19 mouse cellular contexts compared by ENCODE assay signal in genomic region chr1:36062826-36063640, GRCm38 (mm10). TPM values are rescaled to one million over a fixed set of nuclear protein-coding genes. Genes with fewer than 3 reads are reported as not detected.
DNase-seq lines count a peak whose midpoint lies in the region; ATAC-seq lines count a peak whose summit lies in the region.
"Had no signal": no experiment of that assay in that cellular context is flagged by ENCODE, and none has a peak within 500 bp of the region (broad histone marks: within the 10 kb centered on the region; RNA-seq: fewer than 3 reads in every experiment).

No protein-coding gene starts in this region.

- H3K36me3 ChIP-seq in liver, embryonic 11.5 days (ENCODE audit: control insufficient read depth, insufficient read depth, low read length) = no peaks in the 10 kb centered on the region
- no peaks in the 10 kb centered on the region for H3K36me3 ChIP-seq in limb, embryonic 15.5 days
- H3K36me3 ChIP-seq: limb, embryonic 12.5 days; stomach, embryonic 15.5 days had no signal

- peaks cover 27% of the 10 kb centered on the region for H3K4me1 ChIP-seq in liver, embryonic 11.5 days (replicated peaks; ENCODE audit: control insufficient read depth, insufficient read depth, low read length)
- H3K4me1 ChIP-seq in limb, embryonic 15.5 days = peaks cover 36% of the 10 kb centered on the region

- no peaks in the 10 kb centered on the region; the same call in 1 of the 2 replicates for H3K27me3 ChIP-seq in liver, embryonic 11.5 days (replicated peaks; ENCODE audit: control insufficient read depth, insufficient read depth, low read length)
- no peaks in the 10 kb centered on the region for H3K27me3 ChIP-seq in limb, embryonic 15.5 days
- H3K27me3 ChIP-seq: stomach, embryonic 15.5 days had no signal

- 76% methylated on average over 9 of the region's 9 CpGs for WGBS in liver, embryonic 11.5 days
- WGBS in limb, embryonic 15.5 days = 74% methylated on average over 9 of the region's 9 CpGs

- DNase-seq in gastrocnemius, postnatal 4 days (ENCODE audit: low spot score in 2 of 2) = peak; percentile 6 to 14
- no peak for DNase-seq in gastrocnemius, adult 18-20 months (ENCODE audit: low spot score)
- DNase-seq in liver, embryonic 11.5 days (ENCODE audit: low spot score) = peak; percentile 28
- no peak for DNase-seq in liver
- DNase-seq in thymus, postnatal 4 days = peak; percentile 3
- no peak for DNase-seq in thymus, postnatal 36 days
- DNase-seq: adrenal gland, postnatal 14 days; B cell, adult 2 months; heart, postnatal 10 days; kidney, postnatal 10 days; liver, postnatal 0 days; lung, postnatal 4 days; retina, postnatal 1 day; thymus, postnatal 25 days had no signal

- H3K4me3 ChIP-seq in liver, embryonic 11.5 days (ENCODE audit: low read depth, low read length) = no peak overlapping the region
- no peak overlapping the region for H3K4me3 ChIP-seq in limb, embryonic 15.5 days
- H3K4me3 ChIP-seq: left cerebral cortex, adult 2 months; limb, embryonic 12.5 days; stomach, embryonic 15.5 days had no signal

- H3K9ac ChIP-seq in liver, embryonic 11.5 days (ENCODE audit: low read depth, low read length) = no peak overlapping the region
- no peak overlapping the region for H3K9ac ChIP-seq in limb, embryonic 15.5 days
- H3K9ac ChIP-seq: limb, embryonic 12.5 days; liver, postnatal 0 days; stomach, embryonic 15.5 days had no signal

- H3K9me3 ChIP-seq in liver, embryonic 11.5 days (ENCODE audit: control insufficient read depth, low read length) = no peaks in the 10 kb centered on the region
- H3K9me3 ChIP-seq in limb, embryonic 15.5 days = no peaks in the 10 kb centered on the region
- H3K9me3 ChIP-seq: limb, embryonic 12.5 days; stomach, embryonic 15.5 days had no signal

- no peak overlapping the region for H3K27ac ChIP-seq in liver, embryonic 11.5 days (ENCODE audit: low read depth, low read length)
- 0 out of 2 replicates have a peak overlapping the region, but pooled peaks have one; percentile 11 for H3K27ac ChIP-seq in limb, embryonic 15.5 days
- H3K27ac ChIP-seq: left cerebral cortex, adult 2 months; limb, embryonic 12.5 days; stomach, embryonic 15.5 days had no signal

- no peak for ATAC-seq in liver, embryonic 11.5 days (replicated peaks; ENCODE audit: low FRiP score)
- ATAC-seq in limb, embryonic 15.5 days (ENCODE audit: insufficient number of reproducible peaks, low FRiP score, low TSS enrichment, low read depth) = no peak
- no peak for ATAC-seq in granulocyte monocyte progenitor cell, adult 5-6 weeks (replicated peaks; ENCODE audit: poor library complexity, severe bottlenecking)

- no peak overlapping the region for H3K4me2 ChIP-seq in liver, embryonic 11.5 days
- H3K4me2 ChIP-seq in limb, embryonic 15.5 days = no peak overlapping the region
- H3K4me2 ChIP-seq: limb, embryonic 12.5 days; stomach, embryonic 15.5 days had no signal

RNA-seq across cellular contexts. Expression of gene Hs6st1, which starts 5.2 kb away (rescaled TPM):
- total RNA-seq in gastrocnemius, postnatal 4 days (2021) = 10 to 100 TPM; 39.7 to 40.5 TPM
- 10 to 100 TPM; 19.7 to 22.0 TPM for total RNA-seq in gastrocnemius, adult 18-20 months (2021)
- 11.1 and 15.0 TPM in 2 replicates for polyA plus RNA-seq in liver, embryonic 11.5 days (2014; fragmentation: Nextera tagmentation; extraction: Ambion mirVana)
- 6.5 and 8.1 TPM in 2 replicates for polyA plus RNA-seq in limb, embryonic 15.5 days (2015; fragmentation: Nextera tagmentation; extraction: Ambion mirVana)
- 10.3 and 11.5 TPM in 2 replicates for total RNA-seq in granulocyte monocyte progenitor cell, adult 5-6 weeks (2014; fragmentation: Nextera tagmentation)
- total RNA-seq in granulocyte monocyte progenitor cell, adult 5-6 weeks (2017) = 6.5 and 8.9 TPM in 2 replicates

Comparison
In these comparisons a context has a peak if more than half of its experiments do, and no peak if none do; other contexts are left out.
1. DNase-seq: peak in gastrocnemius, postnatal 4 days (2 of 2), liver, embryonic 11.5 days (single experiment) and thymus, postnatal 4 days (single experiment); none in gastrocnemius, adult 18-20 months (single experiment), liver (single experiment) and thymus, postnatal 36 days (0 of 2).